Mouse (Mus musculus): ENCODE measurements around the gene Eng. TPM values are rescaled to one million over a fixed set of nuclear protein-coding genes. Genes with fewer than 3 reads are reported as not detected.

The Eng gene
- polyA plus RNA-seq, 1 experiment from 2014 or later: 25.6 TPM

DNA sequence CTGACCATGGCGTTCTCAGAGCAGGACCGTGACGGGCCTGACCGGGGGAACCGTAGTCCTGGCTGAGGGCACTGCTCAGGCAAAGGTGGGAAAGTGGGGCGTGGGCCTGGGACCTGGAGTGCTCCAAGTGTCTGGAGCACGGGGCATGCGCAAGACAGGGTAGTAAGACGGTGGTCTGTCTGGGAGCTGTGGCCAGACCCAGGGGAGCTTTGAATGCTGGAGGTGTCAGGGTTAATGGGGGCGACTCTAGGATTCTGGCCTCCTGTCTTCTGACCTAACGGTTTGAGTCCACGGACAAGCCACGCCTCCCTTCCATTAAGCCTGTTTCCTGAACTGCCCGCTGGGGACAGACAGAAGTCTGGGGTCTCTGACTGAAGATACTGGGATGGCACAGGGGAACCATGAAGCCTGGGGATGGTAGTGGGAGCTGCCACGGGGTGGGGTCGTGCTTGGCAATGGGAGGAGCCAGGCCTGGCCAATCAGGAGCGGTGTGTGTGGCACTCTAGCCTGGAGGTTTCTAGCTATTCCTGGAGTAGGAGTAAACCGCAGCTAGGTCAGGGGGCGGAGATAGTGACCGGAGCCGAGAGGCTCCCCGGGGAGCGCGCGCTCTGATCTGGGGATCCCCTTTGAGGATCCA lies 38.1 kb upstream of the Eng start:
- H3K27ac ChIP-seq (replicated peaks): peak overlapping the region; percentile 29; the same call in 1 of the 2 replicates
- peaks cover 38% of the 10 kb centered on the region for H3K4me1 ChIP-seq
- H3K36me3 ChIP-seq: peaks cover 10% of the 10 kb centered on the region; the same call in 1 of the 2 replicates
- WGBS: 9% methylated on average over 25 of the region's 25 CpGs
- H3K4me3 ChIP-seq: peak overlapping the region; percentile 78
- H3K9me3 ChIP-seq (replicated peaks): no peaks in the 10 kb centered on the region
- peak; percentile 70 for DNase-seq (ENCODE audit: low spot score)
- H3K27me3 ChIP-seq (ENCODE audit: low read depth, poor library complexity, severe bottlenecking): peaks cover 12% of the 10 kb centered on the region

DNA sequence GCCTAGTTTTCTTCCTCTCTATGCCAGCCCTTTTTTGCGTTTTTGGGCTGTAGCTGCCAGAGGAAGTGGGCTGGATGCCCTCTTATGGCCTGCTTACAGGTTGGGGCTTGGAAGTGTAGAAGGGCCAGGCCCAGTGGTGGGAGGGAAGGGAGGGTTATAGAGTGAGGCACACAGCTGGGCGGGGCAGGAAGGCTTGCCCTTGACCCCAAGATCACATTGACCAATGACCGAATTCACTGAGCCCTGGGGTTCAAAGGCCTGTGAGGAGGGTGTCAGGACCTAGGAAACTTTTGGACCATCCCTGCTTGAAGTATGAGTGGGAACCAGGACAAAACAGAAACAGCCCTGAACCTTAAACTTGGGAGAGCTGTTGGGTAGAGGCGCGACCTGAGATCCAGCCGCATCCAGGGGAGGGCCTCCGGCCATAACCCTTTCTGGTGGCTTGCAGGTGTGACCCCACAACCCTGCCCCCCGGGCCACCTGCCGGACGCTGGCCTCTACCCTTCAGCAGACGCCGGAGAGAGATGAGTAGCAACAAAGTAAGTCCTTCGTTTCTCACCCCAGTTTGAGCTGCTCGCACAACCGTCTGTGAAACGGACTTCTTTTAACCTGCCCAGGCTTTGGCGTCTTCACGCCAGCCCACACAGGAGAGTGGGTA lies 37.5 kb upstream of the Eng start:
- peak overlapping the region; percentile 78 for H3K4me3 ChIP-seq
- peaks cover 12% of the 10 kb centered on the region for H3K27me3 ChIP-seq (ENCODE audit: low read depth, poor library complexity, severe bottlenecking)
- peaks cover 38% of the 10 kb centered on the region for H3K4me1 ChIP-seq
- 43% methylated on average over 18 of the region's 18 CpGs for WGBS
- peak overlapping the region; percentile 29; the same call in 1 of the 2 replicates for H3K27ac ChIP-seq (replicated peaks)
- DNase-seq (ENCODE audit: low spot score): no peak
- H3K36me3 ChIP-seq: peaks cover 12% of the 10 kb centered on the region; the same call in 1 of the 2 replicates
- H3K9me3 ChIP-seq (replicated peaks): no peaks in the 10 kb centered on the region

DNA sequence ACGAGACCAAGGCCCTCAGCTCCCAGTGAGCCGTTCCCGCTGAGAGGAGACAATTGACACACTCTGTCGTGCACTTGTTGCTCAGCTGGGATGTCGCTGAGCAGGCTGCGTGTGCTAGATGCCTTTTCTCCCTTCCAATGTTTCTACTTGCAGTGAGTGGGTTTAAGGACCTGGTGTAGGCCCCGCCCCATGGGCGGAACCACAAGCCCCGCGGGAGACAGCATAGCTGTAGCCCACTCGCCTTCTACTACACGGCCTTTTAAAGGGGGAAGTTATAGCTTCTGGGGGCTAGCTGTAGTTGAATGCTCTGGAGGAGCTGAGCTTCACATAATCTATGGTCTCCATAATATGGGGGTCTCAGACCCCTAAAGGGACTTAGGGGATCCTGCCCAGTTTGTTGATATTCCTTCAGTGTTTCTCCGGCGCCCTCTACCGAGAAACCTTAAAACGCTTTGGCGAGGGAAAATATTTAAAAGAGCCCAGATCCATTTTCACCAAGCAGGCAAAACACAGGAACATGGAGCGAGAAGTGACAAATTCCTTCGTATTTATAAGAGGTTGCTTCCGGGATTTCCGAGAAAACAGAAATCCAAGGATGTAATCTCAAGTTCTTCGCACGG lies 35.7 kb upstream of the Eng start:
- H3K4me1 ChIP-seq: peaks cover 38% of the 10 kb centered on the region
- peaks cover 12% of the 10 kb centered on the region for H3K27me3 ChIP-seq (ENCODE audit: low read depth, poor library complexity, severe bottlenecking)
- DNase-seq (ENCODE audit: low spot score): no peak
- 0 out of 2 replicates have a peak overlapping the region, but pooled peaks have one; percentile 39 for H3K27ac ChIP-seq (replicated peaks)
- WGBS: 21% methylated on average over 23 of the region's 23 CpGs
- peak overlapping the region; percentile 49 for H3K4me3 ChIP-seq
- no peaks in the 10 kb centered on the region for H3K9me3 ChIP-seq (replicated peaks)
- peaks cover 25% of the 10 kb centered on the region for H3K36me3 ChIP-seq

DNA sequence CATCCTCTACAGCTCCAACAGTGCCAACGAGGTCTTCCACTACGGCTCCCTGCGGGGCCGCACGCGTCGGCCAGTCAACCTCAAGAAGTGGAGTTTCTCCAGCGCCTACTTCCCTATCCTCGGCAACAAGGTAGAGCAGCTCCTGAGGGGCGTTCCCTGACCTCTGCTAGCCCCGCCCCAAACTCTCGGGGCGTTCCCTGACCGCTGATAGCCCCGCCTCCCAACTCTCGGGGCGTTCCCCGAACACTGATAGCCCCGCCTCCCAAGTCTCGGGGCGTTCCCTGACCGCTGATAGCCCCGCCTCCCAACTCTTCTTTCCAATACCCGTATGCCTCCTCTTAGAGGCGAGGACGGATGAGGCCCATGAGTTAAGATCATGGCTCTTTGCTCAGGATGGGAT lies 34.1 kb upstream of the Eng start:
- no peak overlapping the region for H3K27ac ChIP-seq (replicated peaks)
- H3K36me3 ChIP-seq: peaks cover 33% of the 10 kb centered on the region
- H3K9me3 ChIP-seq (replicated peaks): no peaks in the 10 kb centered on the region
- H3K4me3 ChIP-seq: no peak overlapping the region
- H3K4me1 ChIP-seq: peaks cover 28% of the 10 kb centered on the region
- peaks cover 11% of the 10 kb centered on the region for H3K27me3 ChIP-seq (ENCODE audit: low read depth, poor library complexity, severe bottlenecking)
- DNase-seq (ENCODE audit: low spot score): no peak
- 68% methylated on average over 26 of the region's 26 CpGs for WGBS

DNA sequence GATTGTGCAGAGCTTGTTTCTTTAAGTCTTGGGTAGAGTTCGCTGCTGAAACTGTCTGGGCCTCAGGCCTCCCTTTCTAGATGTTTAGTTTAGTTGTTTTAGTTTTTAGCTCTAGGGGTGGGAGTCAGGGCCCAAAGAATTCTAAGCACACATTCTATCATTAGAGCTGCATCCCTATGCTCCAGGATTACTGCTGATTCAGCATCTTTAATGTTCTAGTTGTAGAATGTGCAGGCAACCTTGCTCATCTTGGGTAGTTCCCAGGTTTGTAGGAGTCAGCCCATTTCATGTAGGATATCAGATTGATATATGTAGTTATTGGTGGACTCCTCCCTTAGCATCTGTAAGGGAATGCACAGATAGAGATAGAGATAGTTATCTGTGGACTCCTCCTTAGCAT lies 29.3 kb upstream of the Eng start:
- Histone ChIP-seq H3K27me3 (ENCODE audit: low read depth, poor library complexity, severe bottlenecking) (no peaks in the 10 kb centered on the region), H3K27ac (replicated peaks) (no peak overlapping the region), H3K9me3 (replicated peaks) (no peaks in the 10 kb centered on the region), H3K4me3 (no peak overlapping the region), H3K36me3 (peaks cover 38% of the 10 kb centered on the region), H3K4me1 (peaks cover 38% of the 10 kb centered on the region)
- 92% methylated on average over 1 of the region's 1 CpGs for WGBS
- DNase-seq (ENCODE audit: low spot score): no peak

DNA sequence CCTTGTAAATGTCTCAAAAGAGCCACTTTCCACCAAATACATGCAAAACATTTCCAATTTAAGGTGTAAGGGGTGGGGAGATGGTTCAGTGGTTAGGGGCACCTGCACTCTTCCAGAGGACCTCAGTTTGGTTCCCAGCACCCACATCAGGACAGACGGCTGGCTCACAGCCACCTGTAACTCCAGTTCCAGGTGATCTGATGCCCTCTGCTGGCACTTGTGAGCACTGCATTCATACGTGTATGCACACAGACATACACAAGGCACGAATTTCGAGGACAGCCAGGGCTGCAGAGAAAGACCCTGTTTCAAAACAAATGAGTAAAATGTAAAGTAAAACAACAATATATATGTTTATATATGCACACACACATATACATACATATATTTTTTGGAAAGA lies 28.8 kb upstream of the Eng start:
- DNase-seq (ENCODE audit: low spot score): no peak
- H3K36me3 ChIP-seq: peaks cover 34% of the 10 kb centered on the region
- WGBS: 93% methylated on average over 4 of the region's 4 CpGs
- H3K9me3 ChIP-seq (replicated peaks): no peaks in the 10 kb centered on the region
- peaks cover 38% of the 10 kb centered on the region for H3K4me1 ChIP-seq
- H3K4me3 ChIP-seq: no peak overlapping the region
- no peaks in the 10 kb centered on the region for H3K27me3 ChIP-seq (ENCODE audit: low read depth, poor library complexity, severe bottlenecking)
- no peak overlapping the region for H3K27ac ChIP-seq (replicated peaks)

DNA sequence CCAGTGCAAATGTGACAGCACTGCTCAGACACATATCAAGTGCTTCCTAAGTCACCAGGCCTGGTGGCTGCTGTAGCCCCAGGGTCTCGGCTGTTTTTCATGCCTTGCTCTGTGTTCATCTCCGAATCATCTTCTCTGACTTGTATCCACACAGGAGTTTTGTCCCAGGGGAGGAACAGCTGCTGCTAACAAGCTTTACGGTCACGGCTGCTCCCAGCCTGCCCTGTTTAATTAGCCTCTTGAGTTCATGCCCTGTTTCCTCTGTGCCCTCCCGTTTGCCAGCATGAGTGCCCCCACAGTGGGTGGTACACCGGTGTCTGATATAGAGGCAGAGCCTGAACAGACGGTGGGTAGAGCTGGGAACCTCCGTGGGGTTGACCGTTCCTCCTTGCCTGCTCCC lies 28.3 kb upstream of the Eng start:
- H3K4me3 ChIP-seq: no peak overlapping the region
- DNase-seq (ENCODE audit: low spot score): no peak
- no peak overlapping the region for H3K27ac ChIP-seq (replicated peaks)
- WGBS: 80% methylated on average over 9 of the region's 9 CpGs
- H3K4me1 ChIP-seq: peaks cover 38% of the 10 kb centered on the region
- H3K9me3 ChIP-seq (replicated peaks): no peaks in the 10 kb centered on the region
- H3K36me3 ChIP-seq: peaks cover 30% of the 10 kb centered on the region
- H3K27me3 ChIP-seq (ENCODE audit: low read depth, poor library complexity, severe bottlenecking): no peaks in the 10 kb centered on the region

DNA sequence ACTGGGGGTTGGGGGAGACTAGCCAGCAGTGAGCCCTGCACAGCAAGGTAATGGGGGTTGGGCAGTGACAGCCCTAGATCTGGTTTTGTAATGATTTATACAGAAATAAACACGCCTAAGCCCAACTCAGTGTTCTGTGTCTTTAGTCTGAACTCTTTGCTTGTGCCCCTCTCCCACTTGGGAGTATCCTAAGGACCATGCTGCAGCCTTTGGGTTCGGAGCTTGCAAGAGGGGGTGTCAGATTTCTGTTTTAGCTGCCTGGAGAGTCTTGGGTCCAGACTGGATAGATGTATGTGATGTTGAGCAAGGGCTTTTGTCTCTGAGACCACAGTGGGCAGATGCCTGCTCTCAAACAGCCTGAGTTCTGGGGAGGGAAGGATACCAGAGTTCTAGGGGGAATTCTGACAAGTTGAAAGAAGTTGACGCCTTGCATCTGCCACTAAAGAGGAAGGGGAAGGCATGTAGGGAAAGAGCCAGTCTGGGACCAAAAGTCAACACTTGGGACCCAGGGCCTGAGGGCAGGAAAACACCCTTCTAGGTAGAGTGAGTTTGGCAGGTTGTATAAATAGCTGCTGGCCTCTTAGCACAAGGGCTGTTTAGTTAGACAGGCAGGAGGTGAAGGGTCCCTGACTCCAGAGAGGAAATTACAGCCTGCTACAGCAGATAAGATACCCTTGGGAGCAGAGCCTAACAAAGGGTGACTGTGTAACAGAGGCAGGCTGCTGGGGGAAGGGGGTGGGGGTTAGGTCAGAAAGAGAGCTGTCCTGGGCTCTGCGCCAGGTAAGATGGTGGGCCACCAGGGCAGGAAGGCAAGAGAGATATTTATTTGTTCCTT lies 25.5 kb upstream of the Eng start:
- peaks cover 55% of the 10 kb centered on the region for H3K4me1 ChIP-seq
- peak overlapping the region; percentile 65 for H3K27ac ChIP-seq (replicated peaks)
- H3K4me3 ChIP-seq: no peak overlapping the region
- H3K36me3 ChIP-seq: peaks cover 12% of the 10 kb centered on the region
- H3K27me3 ChIP-seq (ENCODE audit: low read depth, poor library complexity, severe bottlenecking): no peaks in the 10 kb centered on the region
- no peak for DNase-seq (ENCODE audit: low spot score)
- 46% methylated on average over 4 of the region's 4 CpGs for WGBS
- no peaks in the 10 kb centered on the region for H3K9me3 ChIP-seq (replicated peaks)

DNA sequence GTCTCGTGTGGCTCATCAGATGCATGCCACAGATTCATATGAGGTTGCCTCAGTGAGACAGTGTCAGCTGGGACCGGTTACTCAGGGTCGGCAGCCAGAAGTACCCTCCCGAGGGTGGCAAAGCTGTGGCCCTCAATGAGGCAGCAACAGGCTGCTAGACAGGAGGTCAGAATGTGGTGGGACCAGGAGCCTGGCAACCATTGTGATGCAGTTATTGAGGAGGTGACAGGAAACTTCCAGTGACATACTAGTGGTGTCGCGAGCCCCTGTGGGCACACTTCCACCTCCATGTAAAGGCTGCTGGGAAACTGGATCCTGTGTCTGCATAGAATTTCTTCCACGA lies 24.9 kb upstream of the Eng start, which contains the start of gene Ak1:
TSS of gene Ak1 (plus strand) at position 242 of the 343 bp plus-strand sequence.
- WGBS: 66% methylated on average over 7 of the region's 7 CpGs
- DNase-seq (ENCODE audit: low spot score): no peak
- Histone ChIP-seq H3K9me3 (replicated peaks) (no peaks in the 10 kb centered on the region), H3K27me3 (ENCODE audit: low read depth, poor library complexity, severe bottlenecking) (no peaks in the 10 kb centered on the region), H3K4me3 (no peak within 1 kb of the TSS), H3K27ac (replicated peaks) (peak within 1 kb of the TSS; percentile 65), H3K4me1 (peaks cover 61% of the 10 kb centered on the region), H3K36me3 (peaks cover 10% of the 10 kb centered on the region)

DNA sequence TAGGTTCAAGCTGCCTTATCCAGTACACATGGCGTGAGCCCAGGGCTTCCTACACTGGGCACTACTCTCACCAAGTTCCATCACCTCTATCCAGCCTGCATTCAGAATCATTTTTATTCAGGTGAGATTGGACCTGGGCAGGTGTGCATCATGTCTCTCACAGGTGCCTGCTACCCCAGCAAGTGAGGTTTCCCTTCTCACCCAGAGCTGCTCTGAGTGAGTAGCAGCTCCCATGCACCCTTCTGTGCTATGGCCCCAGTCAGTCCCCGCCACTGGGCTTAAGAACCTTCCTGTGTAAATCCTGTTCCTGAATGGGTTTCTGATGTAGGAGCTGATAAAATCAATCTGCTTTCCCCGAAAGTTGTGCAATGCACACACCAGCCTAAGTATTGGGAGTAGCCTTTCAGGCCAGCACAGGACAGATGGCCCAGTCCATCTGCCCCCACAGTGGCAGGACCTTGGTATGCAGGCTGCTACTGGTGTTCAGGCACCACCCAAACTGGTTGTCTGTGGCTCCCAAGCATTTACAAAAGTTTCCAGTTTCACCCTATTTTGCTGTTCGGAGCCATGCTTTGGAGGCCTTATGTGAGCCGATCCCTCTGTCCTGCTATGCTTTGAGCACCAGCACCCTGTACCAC lies 22.2 kb upstream of the Eng start:
- H3K4me3 ChIP-seq: no peak overlapping the region
- peak overlapping the region; percentile 87; the same call in 1 of the 2 replicates for H3K27ac ChIP-seq (replicated peaks)
- H3K36me3 ChIP-seq: no peaks in the 10 kb centered on the region
- no peaks in the 10 kb centered on the region for H3K27me3 ChIP-seq (ENCODE audit: low read depth, poor library complexity, severe bottlenecking)
- no peaks in the 10 kb centered on the region for H3K9me3 ChIP-seq (replicated peaks)
- 76% methylated on average over 5 of the region's 5 CpGs for WGBS
- no peak for DNase-seq (ENCODE audit: low spot score)
- peaks cover 74% of the 10 kb centered on the region for H3K4me1 ChIP-seq

DNA sequence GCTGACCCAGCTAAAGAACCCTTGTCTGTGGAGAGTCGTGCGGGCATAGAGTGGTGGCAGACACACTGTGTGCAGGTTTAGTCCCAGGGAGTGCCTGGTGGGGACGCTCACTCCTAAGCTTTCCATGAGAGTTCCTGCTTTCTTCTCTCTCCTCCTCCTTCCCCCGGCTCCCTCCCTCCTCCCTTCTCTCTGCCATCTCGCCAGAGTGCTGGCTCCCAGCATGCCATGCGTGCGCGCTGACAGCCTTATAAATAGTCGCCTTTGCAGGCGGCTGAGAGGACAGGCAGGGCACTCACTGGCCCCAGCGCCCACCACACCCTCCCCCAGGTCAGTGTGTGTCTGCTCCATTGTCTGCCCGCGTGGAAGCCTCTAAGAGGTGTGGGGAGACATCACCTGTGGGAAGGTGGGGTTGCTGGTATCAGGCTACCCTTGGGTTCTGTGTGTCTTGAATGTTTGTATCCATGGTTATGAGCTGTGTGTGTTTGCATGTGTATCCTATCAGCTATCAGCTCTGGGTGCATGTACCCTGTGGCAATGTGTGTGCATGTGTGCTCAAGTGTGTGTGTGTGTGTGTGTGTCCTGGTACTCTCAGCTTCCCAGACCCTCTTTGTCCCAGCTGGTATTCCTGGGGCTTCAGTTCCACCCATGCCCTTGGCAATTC lies 21.1 kb upstream of the Eng start:
- 3% methylated on average over 13 of the region's 13 CpGs for WGBS
- H3K27ac ChIP-seq (replicated peaks): peak overlapping the region; percentile 87
- peaks cover 74% of the 10 kb centered on the region for H3K4me1 ChIP-seq
- no peaks in the 10 kb centered on the region for H3K36me3 ChIP-seq
- no peaks in the 10 kb centered on the region for H3K27me3 ChIP-seq (ENCODE audit: low read depth, poor library complexity, severe bottlenecking)
- peak overlapping the region; percentile 44 for H3K4me3 ChIP-seq
- peak; percentile 74 for DNase-seq (ENCODE audit: low spot score)
- H3K9me3 ChIP-seq (replicated peaks): no peaks in the 10 kb centered on the region
